Mouse (Mus musculus) ES-E14 (cell line): ENCODE data around the gene Schip1. TPM values are rescaled to one million over a fixed set of nuclear protein-coding genes. Genes with fewer than 3 reads are reported as not detected.
A peak's percentile ranks its signal among the peaks of the same experiment; 100 is the strongest.

Experiments used
- DNase-seq: peaks from one replicate; pipeline ENCODE4 v3.0.0-alpha.2; 2013; ENCODE audit warnings: low read depth, low spot score
- H3K27ac ChIP-seq: 2 replicates; pipeline ENCODE4 v1.5.1; 2012; ENCODE audit warnings: low read depth, mild to moderate bottlenecking, low read length, moderate library complexity, mixed read lengths; ENCODE audit not compliant: poor library complexity, insufficient read depth, severe bottlenecking
- H3K36me3 ChIP-seq: 2 replicates; pipeline ENCODE4 v1.6.1; 2012; ENCODE audit warnings: mild to moderate bottlenecking, low read length, moderate library complexity, mixed read lengths; ENCODE audit not compliant: control insufficient read depth, poor library complexity, insufficient read depth, severe bottlenecking
- H3K4me1 ChIP-seq, 2 experiments: fragments of 150-350 bp in 1 of 2; sonication (generic) in 1 of 2; 2 replicates each; pipeline ENCODE4 v1.6.1; 2012; ENCODE audit warnings: low read length in 2 of 2, mild to moderate bottlenecking in 1 of 2, mixed read lengths in 1 of 2; ENCODE audit not compliant: control insufficient read depth in 2 of 2, insufficient read depth in 2 of 2, poor library complexity in 1 of 2
- H3K4me3 ChIP-seq, 2 experiments: fragments of 150-350 bp in 1 of 2; sonication (generic) in 1 of 2; 2 replicates each; pipeline ENCODE4 v1.5.1; 2012; ENCODE audit warnings: low read length in 2 of 2, low read depth in 1 of 2, mild to moderate bottlenecking in 1 of 2, mixed read lengths in 1 of 2; ENCODE audit not compliant: insufficient read depth in 1 of 2, poor library complexity in 1 of 2, severe bottlenecking in 1 of 2
- H3K9ac ChIP-seq: 2 replicates; pipeline ENCODE4 v1.6.1; 2012; ENCODE audit warnings: low read depth, mild to moderate bottlenecking, low read length, mixed read lengths; ENCODE audit not compliant: poor library complexity, insufficient read depth, severe bottlenecking
- H3K9me3 ChIP-seq: fragments of 150-350 bp; sonication (generic); 2 replicates; pipeline ENCODE4 v1.6.1; 2012; ENCODE audit warnings: low read depth, mild to moderate bottlenecking, low read length; ENCODE audit not compliant: control insufficient read depth, insufficient read depth
- CHD2 ChIP-seq: IDR thresholded peaks from 2 replicates; pipeline ENCODE4 v1.6.1; 2014; ENCODE audit warnings: mild to moderate bottlenecking, low read depth, low read length, inconsistent platforms
- HCFC1 ChIP-seq: IDR thresholded peaks from 2 replicates; pipeline ENCODE4 v1.6.1; 2012; ENCODE audit warnings: low read length, inconsistent platforms, borderline replicate concordance; ENCODE audit not compliant: insufficient read depth
- MAFK ChIP-seq: IDR thresholded peaks from 2 replicates; pipeline ENCODE4 v1.6.1; 2014; ENCODE audit warnings: mild to moderate bottlenecking, low read depth, low read length, inconsistent platforms; ENCODE audit not compliant: insufficient read depth
- ZC3H11A ChIP-seq: IDR thresholded peaks from 2 replicates; pipeline ENCODE4 v1.6.1; 2012; ENCODE audit warnings: low read depth, mild to moderate bottlenecking, inconsistent platforms, low read length, borderline replicate concordance
- ZNF384 ChIP-seq: IDR thresholded peaks from 2 replicates; pipeline ENCODE4 v1.6.1; 2012; ENCODE audit warnings: low read depth, low read length, inconsistent platforms
- in situ Hi-C, 2 experiments: fragments of 600-800 bp; cut with MboI; formaldehyde crosslinking; loops; one replicate each; pipeline ENCODE4 v1.15.1; 2025; ENCODE audit warnings: low sequenced_read_pairs in 2 of 2, inconsistent platforms in 1 of 2; ENCODE audit not compliant: unreplicated experiment in 2 of 2
- total RNA-seq: library from RNA; depleted of rRNA; stranded (reverse); fragments of 300-350 nt; gene quantifications from 2 replicates; pipeline ENCODE4 v1.2.3, GENCODE M21; 2012

Gene Schip1
- total RNA-seq, 1 experiment = 38.3 TPM

DNA sequence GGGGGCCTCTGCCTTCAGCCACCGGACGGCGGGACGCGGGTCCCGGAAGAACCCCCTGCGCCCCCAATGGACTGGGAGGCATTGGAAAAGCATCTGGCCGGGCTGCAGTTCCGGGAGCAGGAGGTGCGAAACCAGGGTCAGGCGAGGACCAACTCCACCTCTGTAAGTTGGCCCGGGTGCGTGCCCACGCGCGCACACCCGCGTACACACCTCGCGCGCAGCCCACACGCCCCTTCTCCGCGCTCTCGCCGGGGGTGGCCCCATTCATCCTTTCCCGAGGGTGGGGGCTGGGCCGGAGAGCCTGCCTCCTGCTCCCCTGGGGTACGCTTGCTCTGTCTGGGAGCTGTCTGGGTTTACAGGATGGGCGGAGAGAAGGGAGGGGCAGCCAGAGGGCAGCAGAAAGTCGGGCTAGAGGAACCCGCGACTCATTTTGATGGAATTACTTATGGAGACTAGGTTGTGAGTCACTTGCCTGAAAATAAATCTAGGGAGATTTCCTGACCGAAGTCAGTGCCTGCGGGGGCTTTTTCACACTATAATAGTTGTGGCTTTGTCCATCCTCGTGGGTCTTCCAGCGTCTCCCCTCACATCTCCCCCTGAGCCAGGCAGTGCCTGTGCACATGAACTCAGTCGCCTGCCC, 430.6 kb downstream of the Schip1 start:
- H3K9me3 ChIP-seq = no peaks in the 10 kb centered on the region
- no peak for DNase-seq
- H3K9ac ChIP-seq = peak overlapping the region; percentile 84
- in situ Hi-C loops = no loop called here
- peak overlapping the region; percentile 77 to 91 for H3K4me3 ChIP-seq
- no peaks in the 10 kb centered on the region; the same call in 1 of the 2 replicates for H3K36me3 ChIP-seq
- H3K4me1 ChIP-seq = peaks cover 6 to 7% of the 10 kb centered on the region in 2 experiments; a peak in 2 of 4 replicates
- peak overlapping the region; percentile 58; the same call in 1 of the 2 replicates for H3K27ac ChIP-seq
- TF ChIP-seq HCFC1 (peak; percentile 40; the same call in 1 of the 2 replicates), CHD2 (no peak), ZC3H11A (no peak), MAFK (no peak), ZNF384 (no peak)

DNA sequence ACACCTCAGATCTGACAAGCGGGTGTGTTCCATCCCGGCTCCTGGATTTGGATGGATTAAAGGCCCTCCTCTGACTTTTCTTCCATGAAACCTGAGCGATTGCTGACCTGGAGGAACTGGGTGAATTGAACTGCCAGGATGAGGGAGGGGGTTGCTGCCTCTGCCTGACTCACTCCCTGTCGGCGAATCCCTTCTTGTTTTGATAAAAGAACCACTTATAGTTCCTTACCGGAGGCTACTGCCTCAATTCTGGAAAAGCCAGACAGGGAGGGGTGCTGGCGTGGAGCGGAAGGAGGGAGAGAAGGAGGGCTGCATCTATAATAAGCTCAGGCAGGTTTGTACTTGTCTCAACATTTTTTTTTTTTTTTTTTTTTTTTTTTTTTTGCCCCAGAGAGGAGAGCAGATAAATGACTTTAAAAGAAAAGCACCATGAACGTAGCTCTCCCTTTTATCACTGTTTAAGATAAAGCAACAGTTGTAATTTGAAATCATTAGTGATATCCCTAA, 431.2 kb downstream of the Schip1 start:
- Histone ChIP-seq H3K4me1 (peaks cover 6% of the 10 kb centered on the region in 2 experiments; a peak in 2 of 4 replicates), H3K27ac (peak overlapping the region; percentile 29; the same call in 1 of the 2 replicates), H3K9me3 (no peaks in the 10 kb centered on the region), H3K36me3 (no peaks in the 10 kb centered on the region; the same call in 1 of the 2 replicates), H3K4me3 (peak overlapping the region; percentile 77 to 91), H3K9ac (peak overlapping the region; percentile 56)
- in situ Hi-C loops = no loop called here
- DNase-seq = no peak
- no peak for TF ChIP-seq HCFC1
- TF ChIP-seq ZNF384 = peak; percentile 54
- no peak for TF ChIP-seq ZC3H11A
- TF ChIP-seq MAFK = 0 out of 2 replicates have a peak, but pooled peaks have one; percentile 17
- no peak for TF ChIP-seq CHD2

DNA sequence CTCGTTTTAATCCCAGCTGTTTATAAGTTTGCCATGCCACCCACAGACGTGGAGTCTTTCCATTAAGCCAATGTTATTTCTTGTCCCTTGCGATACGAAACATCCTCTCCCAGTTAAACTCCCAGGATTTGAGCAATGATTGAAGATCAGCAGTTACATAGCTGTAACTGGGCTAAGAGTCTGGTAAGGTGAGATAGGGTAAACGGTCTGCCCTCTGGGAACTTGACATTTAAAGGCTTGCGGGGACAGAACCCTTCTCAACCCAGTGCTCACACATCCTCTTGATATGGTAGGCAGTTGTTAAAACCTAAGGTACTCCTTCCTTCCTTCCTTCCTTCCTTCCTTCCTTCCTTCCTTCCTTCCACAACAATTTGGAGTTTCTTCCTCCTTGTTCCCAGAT, 431.9 kb downstream of the Schip1 start:
- Histone ChIP-seq H3K9ac (no peak overlapping the region), H3K4me3 (peak overlapping the region in 1 of 2 experiments; percentile 91; a peak in 1 of 4 replicates), H3K36me3 (no peaks in the 10 kb centered on the region; the same call in 1 of the 2 replicates), H3K27ac (no peak overlapping the region), H3K4me1 (peaks cover 2 to 4% of the 10 kb centered on the region in 2 experiments; a peak in 2 of 4 replicates), H3K9me3 (no peaks in the 10 kb centered on the region)
- in situ Hi-C loops = no loop called here
- DNase-seq = no peak
- TF ChIP-seq HCFC1 (no peak), ZC3H11A (no peak), ZNF384 (no peak), CHD2 (no peak), MAFK (no peak)

DNA sequence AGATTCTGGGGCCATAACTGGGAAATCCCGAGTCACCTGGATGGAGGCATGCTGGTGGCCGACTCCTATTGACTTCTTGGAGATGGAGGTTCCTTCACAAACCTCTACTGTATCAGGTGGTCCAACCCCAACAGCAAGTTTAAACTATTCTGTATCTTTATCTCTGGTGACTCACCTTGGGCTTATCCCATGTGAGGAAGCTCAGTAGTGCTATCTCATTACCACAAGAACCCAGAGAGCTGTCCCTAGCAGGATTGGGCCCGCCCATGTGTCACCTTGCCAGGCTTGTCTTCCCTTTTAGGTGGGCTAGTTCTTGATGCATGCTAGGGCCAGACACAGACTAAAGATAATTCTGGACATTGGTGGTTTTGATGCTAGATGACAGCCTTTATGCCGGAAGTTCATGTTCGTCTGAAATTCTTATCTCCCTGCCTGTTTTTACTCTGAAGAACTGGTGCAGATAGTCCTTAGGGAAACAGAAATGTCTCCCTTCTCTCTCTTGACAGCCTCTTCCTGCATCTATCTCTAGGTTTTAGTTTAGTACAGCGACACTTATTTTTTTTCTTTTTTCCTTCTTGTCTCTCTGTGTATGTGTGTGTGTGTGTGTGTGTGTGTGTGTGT, 435.0 kb downstream of the Schip1 start:
- Histone ChIP-seq H3K36me3 (peaks cover 2% of the 10 kb centered on the region; the same call in 1 of the 2 replicates), H3K4me1 (peaks cover 0 to 2% of the 10 kb centered on the region in 2 experiments; a peak in 1 of 4 replicates), H3K27ac (no peak overlapping the region), H3K4me3 (no peak overlapping the region), H3K9me3 (no peaks in the 10 kb centered on the region), H3K9ac (no peak overlapping the region)
- no peak for TF ChIP-seq HCFC1
- TF ChIP-seq CHD2 = no peak
- no peak for TF ChIP-seq ZNF384
- no peak for TF ChIP-seq ZC3H11A
- no peak for TF ChIP-seq MAFK
- in situ Hi-C loops = no loop called here
- DNase-seq = no peak
